Mouse (Mus musculus) T-cell, adult 66 days (primary cell): ENCODE data around the gene Hsp90ab1. TPM values are rescaled to one million over a fixed set of nuclear protein-coding genes. Genes with fewer than 3 reads are reported as not detected.

Experiments
- total RNA-seq, 2 experiments: library from RNA; stranded (reverse); gene quantifications; 3 replicates in 1 of 2; 4 replicates in 1 of 2; pipeline ENCODE4 v1.2.4; 2023

Hsp90ab1 gene
- 1,000 to 10,000 TPM; 1,164 to 1,173 TPM for total RNA-seq

GRCm38 (mm10) chr17:45573087-45573779 is at the start of gene Hsp90ab1:
Hsp90ab1 (minus strand) TSS chr17:45573271.

DNA sequence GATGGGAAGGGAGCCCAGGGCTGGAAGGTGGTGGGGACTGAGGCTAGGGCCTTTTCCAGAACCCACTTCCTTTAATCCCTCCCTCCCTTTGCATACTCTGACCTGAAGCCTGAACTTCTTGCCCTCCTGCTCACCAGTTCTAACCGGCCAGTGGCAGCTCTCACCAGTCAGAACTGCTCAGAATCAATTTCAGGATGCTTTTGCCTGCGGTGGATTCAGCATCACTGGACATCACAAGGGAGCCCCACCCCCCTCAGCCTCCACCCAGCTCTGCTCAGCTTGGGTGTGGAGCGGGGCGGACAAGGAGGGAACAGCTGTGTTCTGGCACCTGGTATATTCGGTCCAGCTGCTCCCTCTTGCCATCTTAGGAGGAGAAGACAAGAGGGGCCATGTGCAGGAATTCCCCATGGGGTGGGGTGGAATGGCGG is 28.8 kb upstream of the Hsp90ab1 start, which contains the start of gene Mymx:
TSS of gene Mymx (minus strand) at position 226 of the 428 bp plus-strand sequence.

GRCm38 (mm10) chr17:45599446-45600242 is 26.6 kb upstream of the Hsp90ab1 start, which contains the start of gene Slc29a1:
Slc29a1 (minus strand) TSS chr17:45599606.

DNA sequence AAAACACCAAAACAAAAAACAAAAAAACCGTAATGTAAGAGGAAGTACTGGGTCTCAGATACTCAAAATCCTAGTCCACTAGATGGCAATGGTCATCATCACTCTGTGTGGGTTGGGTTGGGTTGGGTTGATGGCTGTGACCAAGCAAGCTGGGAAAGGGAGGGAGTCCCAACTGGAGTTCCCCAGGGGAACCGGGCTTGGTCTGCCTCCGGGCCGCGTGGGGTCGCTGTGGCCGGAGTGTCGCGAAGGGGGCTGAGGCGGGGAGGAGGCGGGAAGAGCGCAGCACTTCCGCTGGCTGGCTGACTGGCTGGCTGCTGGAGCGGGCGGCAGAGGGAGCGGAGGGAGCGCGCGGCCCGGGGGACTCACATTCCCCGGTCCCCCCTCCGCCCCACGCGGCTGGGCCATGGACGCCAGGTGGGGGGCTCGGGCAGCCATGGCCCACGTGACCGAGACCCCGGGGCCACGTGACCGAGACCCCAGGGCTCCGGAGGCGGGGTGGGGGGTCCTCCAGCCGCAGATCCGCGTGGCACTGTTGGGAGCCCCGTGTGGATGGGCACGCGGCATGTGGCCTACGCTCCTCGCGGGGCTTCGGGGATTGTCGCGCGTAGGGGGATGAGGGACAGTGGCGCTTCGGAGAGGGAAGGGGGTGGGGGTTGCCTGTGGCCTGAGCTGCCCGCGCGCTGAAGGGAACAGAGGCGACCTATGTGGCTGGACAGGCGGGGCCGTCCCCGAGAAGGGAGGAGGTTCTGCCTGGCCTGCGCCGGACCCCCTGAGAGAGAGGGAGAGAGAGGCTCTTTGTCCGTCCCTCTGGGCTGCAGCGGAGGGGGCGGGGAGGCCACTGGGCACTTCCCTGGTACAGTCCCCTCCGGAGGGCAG is 9.2 kb downstream of the Hsp90ab1 start, which contains the start of gene Slc35b2:
TSS of gene Slc35b2 (plus strand) at position 220 of the 876 bp plus-strand sequence.

GRCm38 (mm10) chr17:45555452-45556106 is 17.5 kb downstream of the Hsp90ab1 start, which contains the start of gene Nfkbie:
Nfkbie (plus strand) TSS chr17:45555703.

GRCm38 (mm10) chr17:45549617-45550181 is 23.4 kb downstream of the Hsp90ab1 start, which contains the start of gene Tmem151b:
Tmem151b (minus strand) TSS chr17:45549677.

GRCm38 (mm10) chr17:45523263-45523662 is 49.8 kb downstream of the Hsp90ab1 start, which contains the start of gene Tcte1:
Tcte1 (plus strand) TSS chr17:45523434.

Other genes starting within 250 kb of the Hsp90ab1 start
- gene Cdc5l, start 139.5 kb downstream of the Hsp90ab1 start, total RNA-seq: 10 to 100 TPM; 71.2 to 81.6 TPM
- not detected for gene Spats1, start 97.9 kb downstream of the Hsp90ab1 start, total RNA-seq
- gene Aars2, start 66.4 kb downstream of the Hsp90ab1 start, total RNA-seq: 10 to 100 TPM; 16.8 to 19.8 TPM
- gene Tcte1, start 49.8 kb downstream of the Hsp90ab1 start, total RNA-seq: not detected
- under 1 TPM in 1 of 2 experiments, not detected in 1; 0.12 TPM for gene Tmem151b, start 23.6 kb downstream of the Hsp90ab1 start, total RNA-seq
- gene Nfkbie, start 17.6 kb downstream of the Hsp90ab1 start, total RNA-seq: 10 to 100 TPM; 34.2 to 36.7 TPM
- 10 to 100 TPM; 24.1 to 27.2 TPM for gene Slc35b2, start 9.4 kb downstream of the Hsp90ab1 start, total RNA-seq
- gene Slc29a1, start 26.3 kb upstream of the Hsp90ab1 start, total RNA-seq: 10 to 100 TPM; 36.4 to 39.0 TPM
- not detected for gene Mymx, start 28.8 kb upstream of the Hsp90ab1 start, total RNA-seq
- gene Capn11, start 86.1 kb upstream of the Hsp90ab1 start, total RNA-seq: 1 to 10 TPM in 1 of 2 experiments, under 1 TPM in 1; 0.86 to 1.2 TPM
- gene Mrpl14, start 113.1 kb upstream of the Hsp90ab1 start, total RNA-seq: 10 to 100 TPM; 28.7 to 33.6 TPM
- 10 to 100 TPM; 36.7 to 40.1 TPM for gene Tmem63b, start 113.6 kb upstream of the Hsp90ab1 start, total RNA-seq
- gene 1600014C23Rik, start 160.6 kb upstream of the Hsp90ab1 start, total RNA-seq: not detected